Mouse (Mus musculus): ENCODE data around the gene R3hdm4.
"Not testable (repeated sequence)": the region's sequence is repeated elsewhere in the genome, so short reads cannot be mapped to it uniquely, and the experiment has no call there.

Gene R3hdm4

DNA sequence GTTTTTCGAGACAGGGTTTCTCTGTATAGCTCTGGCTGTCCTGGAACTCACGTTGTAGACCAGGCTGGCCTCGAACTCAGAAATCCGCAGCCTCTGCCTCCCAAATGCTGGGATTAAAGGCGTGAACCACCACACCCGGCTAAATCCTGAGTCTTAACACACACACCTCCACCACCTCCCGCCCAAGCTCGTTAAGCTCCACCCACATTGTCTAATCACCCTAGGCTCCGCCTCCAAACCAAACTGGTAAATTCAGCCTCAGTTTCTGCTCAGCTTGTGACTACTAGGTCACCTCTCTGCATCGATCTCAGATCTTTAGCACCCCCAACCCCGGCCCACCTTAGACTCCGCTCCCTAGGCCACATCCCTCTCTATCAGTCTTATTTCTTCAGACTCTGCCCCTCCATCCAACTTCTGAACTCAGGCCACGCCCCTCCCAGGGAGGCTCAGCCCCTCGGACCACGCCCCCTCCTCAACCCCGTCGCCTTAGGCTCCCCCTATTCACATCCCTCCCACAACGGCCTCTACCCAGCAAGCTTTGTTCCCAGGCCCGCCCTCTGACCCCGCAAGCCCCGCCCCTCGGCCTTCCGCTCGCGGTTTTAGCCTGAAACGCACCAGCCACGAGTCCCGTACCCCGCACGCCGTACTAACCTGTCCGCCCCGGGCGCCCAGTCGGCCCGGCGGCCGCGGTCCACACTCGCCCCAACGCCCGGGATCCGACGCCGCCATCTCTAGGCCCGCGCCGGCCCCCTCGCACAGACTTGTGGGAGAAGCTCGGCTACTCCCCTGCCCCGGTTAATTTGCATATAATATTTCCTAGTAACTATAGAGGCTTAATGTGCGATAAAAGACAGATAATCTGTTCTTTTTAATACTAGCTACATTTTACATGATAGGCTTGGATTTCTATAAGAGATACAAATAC is 12.6 kb downstream of the R3hdm4 start, which contains the start of gene Med16:
Gene Med16, minus strand, starts transcription at position 757 of the 925 bp plus-strand sequence.
- in situ Hi-C loops (cut with MboI, MseI): no loop called here

GRCm38 (mm10) chr10:79907415-79907814 is 13.6 kb downstream of the R3hdm4 start:
- in situ Hi-C loops (cut with MboI, MseI): no loop called here

DNA sequence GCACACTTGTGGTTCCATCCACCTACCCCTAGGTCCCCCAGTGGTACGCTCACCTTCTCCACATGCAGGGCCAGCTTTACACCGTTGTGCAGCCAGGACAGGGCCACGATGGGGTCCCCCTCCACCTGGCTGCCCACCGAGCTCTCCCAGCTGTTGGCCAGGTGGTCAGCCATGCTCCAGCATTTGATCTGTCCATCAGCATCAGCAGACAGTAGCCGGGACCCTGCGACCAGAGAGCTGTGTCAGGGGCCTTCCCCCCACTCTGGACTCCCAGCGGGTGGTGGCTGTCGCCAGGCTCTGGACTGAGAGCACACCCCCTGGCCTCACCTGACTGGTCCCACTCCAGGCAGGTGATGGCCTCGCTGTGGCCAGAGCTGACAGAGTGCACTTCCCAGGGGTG is 14.3 kb downstream of the R3hdm4 start:
- in situ Hi-C loops (cut with MboI, MseI): no loop called here

- in situ Hi-C loops (cut with MboI, MseI): no loop called here
Measured at GRCm38 (mm10) chr10:79900951-79901410, 20.0 kb downstream of the R3hdm4 start.

DNA sequence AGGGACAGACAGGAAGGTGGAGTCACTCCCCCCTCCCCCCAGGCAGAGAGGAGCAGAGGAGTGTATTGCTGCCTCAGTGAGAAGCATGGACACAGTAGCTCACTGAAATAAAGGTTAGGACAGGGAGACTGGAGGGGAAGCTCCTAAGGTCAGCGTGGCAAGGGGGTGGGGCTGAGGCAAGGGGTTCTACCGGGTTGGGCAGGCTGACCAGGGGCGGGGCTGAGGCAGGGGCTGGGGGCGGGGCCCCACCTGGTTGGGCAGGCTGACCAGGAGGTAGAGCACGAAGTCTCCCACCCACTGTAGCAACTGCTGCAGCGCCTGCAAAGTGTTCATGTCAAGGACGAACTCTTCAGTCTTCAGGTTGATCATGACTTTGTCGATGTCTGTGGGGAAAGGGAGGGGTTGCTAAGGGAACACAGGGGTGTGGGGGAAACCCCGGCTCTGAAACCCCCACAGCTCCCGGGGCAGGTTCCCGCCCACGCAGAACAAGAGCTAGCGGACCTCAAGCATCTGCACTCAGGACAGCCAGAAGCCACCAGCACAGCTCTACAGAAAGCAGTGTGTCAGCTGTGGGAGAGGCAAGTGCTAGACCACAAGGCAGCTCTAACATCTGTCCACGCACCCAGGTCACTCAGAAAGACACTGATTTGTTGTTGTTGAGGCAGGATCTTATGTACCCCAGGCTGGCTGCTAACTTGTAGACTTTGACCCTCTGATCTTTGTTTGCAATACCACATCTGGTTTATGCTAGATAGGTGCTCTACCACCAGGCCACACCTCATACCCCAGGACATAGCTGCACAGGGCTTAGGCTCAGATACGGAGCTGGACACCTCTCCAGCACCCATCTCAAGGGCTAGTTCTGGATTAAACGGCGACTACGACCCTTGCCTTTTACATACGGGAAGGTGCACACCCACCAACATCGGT is 23.4 kb downstream of the R3hdm4 start:
- in situ Hi-C loops (cut with MboI, MseI): no loop called here

- in situ Hi-C loops (cut with MboI, MseI): no loop called here
Measured at GRCm38 (mm10) chr10:79896814-79897213, 24.2 kb downstream of the R3hdm4 start.

- in situ Hi-C loops (cut with MboI, MseI): no loop called here
Measured at GRCm38 (mm10) chr10:79896306-79896705, 24.7 kb downstream of the R3hdm4 start.

DNA sequence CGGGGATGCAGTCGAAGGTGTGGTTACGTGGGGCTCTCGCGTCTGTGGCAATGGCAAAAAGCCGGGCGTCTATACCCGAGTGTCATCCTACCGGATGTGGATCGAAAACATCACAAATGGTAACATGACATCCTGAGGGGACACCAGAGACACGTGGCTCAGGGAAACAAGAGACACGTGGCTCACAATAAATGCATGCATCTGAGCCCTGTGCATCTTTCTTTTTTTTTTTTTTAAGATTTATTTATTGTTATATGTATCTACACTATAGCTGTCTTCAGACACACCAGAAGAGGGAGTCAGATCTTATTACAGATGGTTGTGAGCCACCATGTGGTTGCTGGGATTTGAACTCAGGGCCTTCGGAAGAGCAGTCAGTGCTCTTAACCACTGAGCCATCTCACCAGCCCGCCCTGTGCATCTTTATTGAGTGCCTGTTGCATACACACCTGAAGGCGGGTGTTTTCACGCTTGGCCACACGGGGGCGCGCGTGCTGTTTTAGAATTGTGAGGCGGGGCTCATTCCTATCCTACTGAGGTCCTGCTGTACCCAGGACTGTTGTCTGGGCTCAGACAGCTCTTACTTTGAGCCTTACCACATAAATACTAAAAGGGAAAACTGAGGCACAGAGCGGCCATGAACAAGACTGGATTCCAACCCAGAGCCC is 28.4 kb downstream of the R3hdm4 start:
- in situ Hi-C loops (cut with MboI, MseI): not testable (repeated sequence)

GRCm38 (mm10) chr10:79890670-79891069 is 30.3 kb downstream of the R3hdm4 start, which contains the start of gene Cfd:
Cfd (plus strand) TSS chr10:79890853.
- in situ Hi-C loops (cut with MboI, MseI): no loop called here

DNA sequence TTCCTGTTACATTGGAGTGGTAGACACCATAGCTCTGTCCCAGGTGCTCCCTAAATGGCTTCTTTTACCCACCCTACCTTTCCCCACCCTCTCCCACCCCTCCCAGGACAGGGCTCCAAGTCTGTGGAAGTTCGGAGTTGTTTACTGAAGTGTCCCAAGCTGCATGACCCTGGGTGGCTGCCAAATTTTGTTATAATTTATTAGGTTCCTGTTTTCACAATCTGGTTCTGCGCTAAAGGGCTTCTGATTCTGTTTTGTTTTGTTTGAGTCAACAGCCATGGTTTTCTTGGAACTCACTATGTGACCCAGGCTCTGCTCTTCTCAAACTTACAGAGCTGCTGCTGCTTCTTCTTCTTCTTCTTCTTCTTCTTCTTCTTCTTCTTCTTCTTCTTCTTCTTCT is 31.6 kb downstream of the R3hdm4 start:
- in situ Hi-C loops (cut with MboI, MseI): no loop called here

GRCm38 (mm10) chr10:79886611-79887010 is 34.4 kb downstream of the R3hdm4 start:
- in situ Hi-C loops (cut with MboI, MseI): no loop called here

DNA sequence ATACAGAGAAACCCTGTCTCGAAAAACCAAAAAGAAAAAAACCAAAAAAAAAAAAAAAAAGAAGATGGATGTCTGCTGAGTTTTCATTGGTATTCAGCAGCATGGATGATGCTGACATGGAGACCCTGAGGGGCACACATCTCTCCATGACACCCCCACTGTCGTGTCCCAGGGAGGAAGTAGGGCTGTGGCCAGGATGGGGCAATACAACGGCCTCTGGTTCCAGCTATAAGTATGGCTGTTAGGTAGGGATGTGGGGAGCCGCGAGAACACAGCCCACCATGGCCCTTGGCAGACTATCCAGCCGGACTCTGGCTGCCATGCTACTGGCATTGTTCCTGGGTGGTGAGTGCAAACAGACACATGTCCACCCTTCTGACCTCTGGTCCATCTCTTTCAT is 35.0 kb downstream of the R3hdm4 start, which contains the start of gene Elane:
Gene Elane, plus strand, starts transcription at position 194 of the 400 bp plus-strand sequence.
- in situ Hi-C loops (cut with MboI, MseI): no loop called here

GRCm38 (mm10) chr10:79884938-79885337 is 36.1 kb downstream of the R3hdm4 start:
- in situ Hi-C loops (cut with MboI, MseI): not testable (repeated sequence)

- in situ Hi-C loops (cut with MboI, MseI): no loop called here
Measured at GRCm38 (mm10) chr10:79884446-79884845, 36.6 kb downstream of the R3hdm4 start.

DNA sequence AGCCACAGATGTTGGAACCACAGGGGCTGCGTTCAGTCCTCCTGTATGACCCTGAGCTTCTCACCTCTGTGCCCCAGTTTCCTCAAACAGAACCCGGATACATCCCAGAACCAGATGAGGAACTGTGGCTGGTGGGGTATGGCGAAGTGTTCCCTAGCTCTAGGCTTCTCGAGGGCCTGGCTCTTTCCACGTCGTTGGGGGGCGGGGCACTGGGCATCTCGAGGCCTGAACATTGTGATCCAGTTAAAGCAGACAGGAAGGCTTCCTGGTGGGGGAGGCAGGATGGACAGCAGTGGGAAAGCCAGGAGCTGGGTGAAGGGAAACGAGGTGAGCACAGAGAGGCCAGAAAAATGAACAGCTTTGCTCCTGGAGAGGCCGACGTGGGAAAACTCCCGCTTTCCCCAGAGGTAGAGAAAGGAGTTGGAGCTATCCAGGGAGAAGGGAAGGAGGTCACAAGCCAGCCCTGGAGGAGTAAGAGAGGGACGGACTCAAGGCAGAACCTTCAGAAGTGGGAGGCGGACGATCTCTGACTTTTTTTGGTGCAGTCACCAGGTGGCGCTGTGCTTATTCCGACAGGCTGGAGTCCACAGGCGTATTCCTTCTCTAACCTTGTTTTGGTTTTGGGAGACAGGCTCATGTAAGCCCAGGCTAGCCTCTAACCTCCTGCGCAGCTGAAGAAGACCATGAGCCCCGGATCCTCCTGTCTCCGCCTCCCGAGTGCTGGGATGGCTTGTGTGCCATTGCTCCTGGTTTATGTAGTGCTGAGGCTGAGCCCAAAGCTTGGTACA is 37.5 kb downstream of the R3hdm4 start:
- in situ Hi-C loops (cut with MboI, MseI): no loop called here

- in situ Hi-C loops (cut with MboI, MseI): no loop called here
Measured at GRCm38 (mm10) chr10:79881981-79882380, 39.0 kb downstream of the R3hdm4 start.

- in situ Hi-C loops (cut with MboI, MseI): no loop called here
Measured at GRCm38 (mm10) chr10:79880721-79881120, 40.3 kb downstream of the R3hdm4 start.

GRCm38 (mm10) chr10:79879527-79879926 is 41.5 kb downstream of the R3hdm4 start:
- in situ Hi-C loops (cut with MboI, MseI): no loop called here

GRCm38 (mm10) chr10:79877757-79878156 is 43.3 kb downstream of the R3hdm4 start:
- in situ Hi-C loops (cut with MboI, MseI): no loop called here

GRCm38 (mm10) chr10:79877174-79877573 is 43.8 kb downstream of the R3hdm4 start:
- in situ Hi-C loops (cut with MboI, MseI): no loop called here

Measured in T-helper 2 cell (primary cell).